Mouse (Mus musculus): ENCODE results near the gene Mgat5. TPM values are rescaled to one million over a fixed set of nuclear protein-coding genes. Genes with fewer than 3 reads are reported as not detected.

The Mgat5 gene
- total and polyA plus RNA-seq, 2 experiments from 2014 or later = 2.1 to 11.2 TPM

GRCm38 (mm10) chr1:127290879-127291278 lies 86.1 kb downstream of the Mgat5 start:
- Histone ChIP-seq H3K27me3 (ENCODE audit: control insufficient read depth, insufficient read depth, low read length) (no peaks in the 10 kb centered on the region), H3K4me3 (ENCODE audit: low read depth, low read length) (no peak overlapping the region), H3K4me1 (ENCODE audit: control insufficient read depth, insufficient read depth) (peaks cover 3% of the 10 kb centered on the region; the same call in 1 of the 2 replicates), H3K27ac (ENCODE audit: low read depth) (no peak overlapping the region), H3K4me2 (ENCODE audit: low read depth, low read length) (no peak overlapping the region), H3K9me3 (replicated peaks; ENCODE audit: control insufficient read depth, low read length) (no peaks in the 10 kb centered on the region), H3K36me3 (replicated peaks; ENCODE audit: control insufficient read depth, insufficient read depth, low read length) (no peaks in the 10 kb centered on the region), H3K9ac (replicated peaks; ENCODE audit: low read depth, low read length) (no peak overlapping the region)
- 88% methylated on average over 9 of the region's 9 CpGs for WGBS
- no peak for TF ChIP-seq CTCF (IDR thresholded peaks at IDR 0.05; ENCODE audit: low read depth)
- TF ChIP-seq EP300 (IDR thresholded peaks at IDR 0.05; ENCODE audit: low read depth) = no peak
- ATAC-seq (ENCODE audit: insufficient read depth, low read depth) (no peak), DNase-seq (ENCODE audit: low spot score) (no peak)

GRCm38 (mm10) chr1:127291721-127292120 lies 86.9 kb downstream of the Mgat5 start:
- no peak overlapping the region for H3K4me2 ChIP-seq (ENCODE audit: low read depth, low read length)
- no peak for DNase-seq (ENCODE audit: low spot score)
- H3K36me3 ChIP-seq (replicated peaks; ENCODE audit: control insufficient read depth, insufficient read depth, low read length) = no peaks in the 10 kb centered on the region
- no peak overlapping the region for H3K4me3 ChIP-seq (ENCODE audit: low read depth, low read length)
- no peaks in the 10 kb centered on the region for H3K27me3 ChIP-seq (ENCODE audit: control insufficient read depth, insufficient read depth, low read length)
- H3K9ac ChIP-seq (replicated peaks; ENCODE audit: low read depth, low read length) = no peak overlapping the region
- no peaks in the 10 kb centered on the region for H3K9me3 ChIP-seq (replicated peaks; ENCODE audit: control insufficient read depth, low read length)
- no peak for ATAC-seq (ENCODE audit: insufficient read depth, low read depth)
- TF ChIP-seq CTCF (IDR thresholded peaks at IDR 0.05; ENCODE audit: low read depth) (no peak), EP300 (IDR thresholded peaks at IDR 0.05; ENCODE audit: low read depth) (no peak)
- no peak overlapping the region for H3K27ac ChIP-seq (ENCODE audit: low read depth)
- H3K4me1 ChIP-seq (ENCODE audit: control insufficient read depth, insufficient read depth) = peaks cover 11% of the 10 kb centered on the region; the same call in 1 of the 2 replicates

GRCm38 (mm10) chr1:127293286-127293685 lies 88.5 kb downstream of the Mgat5 start:
- ATAC-seq (ENCODE audit: insufficient read depth, low read depth) (no peak), DNase-seq (ENCODE audit: low spot score) (no peak)
- no peaks in the 10 kb centered on the region for H3K36me3 ChIP-seq (replicated peaks; ENCODE audit: control insufficient read depth, insufficient read depth, low read length)
- peaks cover 12% of the 10 kb centered on the region; the same call in 1 of the 2 replicates for H3K4me1 ChIP-seq (ENCODE audit: control insufficient read depth, insufficient read depth)
- H3K9me3 ChIP-seq (replicated peaks; ENCODE audit: control insufficient read depth, low read length) = no peaks in the 10 kb centered on the region
- 68% methylated on average over 5 of the region's 5 CpGs for WGBS
- H3K27ac ChIP-seq (ENCODE audit: low read depth) = no peak overlapping the region
- TF ChIP-seq EP300 (IDR thresholded peaks at IDR 0.05; ENCODE audit: low read depth) = no peak
- no peak for TF ChIP-seq CTCF (IDR thresholded peaks at IDR 0.05; ENCODE audit: low read depth)
- no peaks in the 10 kb centered on the region for H3K27me3 ChIP-seq (ENCODE audit: control insufficient read depth, insufficient read depth, low read length)
- no peak overlapping the region for H3K9ac ChIP-seq (replicated peaks; ENCODE audit: low read depth, low read length)
- no peak overlapping the region for H3K4me2 ChIP-seq (ENCODE audit: low read depth, low read length)
- no peak overlapping the region for H3K4me3 ChIP-seq (ENCODE audit: low read depth, low read length)

- no peak for DNase-seq (ENCODE audit: low spot score)
- Histone ChIP-seq H3K4me3 (ENCODE audit: low read depth, low read length) (no peak overlapping the region), H3K9ac (replicated peaks; ENCODE audit: low read depth, low read length) (no peak overlapping the region), H3K27me3 (ENCODE audit: control insufficient read depth, insufficient read depth, low read length) (no peaks in the 10 kb centered on the region), H3K4me1 (ENCODE audit: control insufficient read depth, insufficient read depth) (peaks cover 14% of the 10 kb centered on the region; the same call in 1 of the 2 replicates), H3K9me3 (replicated peaks; ENCODE audit: control insufficient read depth, low read length) (no peaks in the 10 kb centered on the region), H3K4me2 (ENCODE audit: low read depth, low read length) (no peak overlapping the region), H3K36me3 (replicated peaks; ENCODE audit: control insufficient read depth, insufficient read depth, low read length) (no peaks in the 10 kb centered on the region), H3K27ac (ENCODE audit: low read depth) (no peak overlapping the region)
- TF ChIP-seq EP300 (IDR thresholded peaks at IDR 0.05; ENCODE audit: low read depth) (no peak), CTCF (IDR thresholded peaks at IDR 0.05; ENCODE audit: low read depth) (no peak)
- no peak for ATAC-seq (ENCODE audit: insufficient read depth, low read depth)
- WGBS = 50% methylated on average over 3 of the region's 3 CpGs
Measured at GRCm38 (mm10) chr1:127296815-127297214, 92.0 kb downstream of the Mgat5 start.

GRCm38 (mm10) chr1:127299774-127300173 lies 95.0 kb downstream of the Mgat5 start:
- Histone ChIP-seq H3K4me3 (ENCODE audit: low read depth, low read length) (no peak overlapping the region), H3K9ac (replicated peaks; ENCODE audit: low read depth, low read length) (no peak overlapping the region), H3K27me3 (ENCODE audit: control insufficient read depth, insufficient read depth, low read length) (no peaks in the 10 kb centered on the region), H3K4me2 (ENCODE audit: low read depth, low read length) (no peak overlapping the region), H3K9me3 (replicated peaks; ENCODE audit: control insufficient read depth, low read length) (no peaks in the 10 kb centered on the region), H3K27ac (ENCODE audit: low read depth) (no peak overlapping the region), H3K36me3 (replicated peaks; ENCODE audit: control insufficient read depth, insufficient read depth, low read length) (no peaks in the 10 kb centered on the region), H3K4me1 (ENCODE audit: control insufficient read depth, insufficient read depth) (peaks cover 25% of the 10 kb centered on the region)
- WGBS = 89% methylated on average over 1 of the region's 1 CpGs
- TF ChIP-seq CTCF (IDR thresholded peaks at IDR 0.05; ENCODE audit: low read depth) (no peak), EP300 (IDR thresholded peaks at IDR 0.05; ENCODE audit: low read depth) (no peak)
- no peak for ATAC-seq (ENCODE audit: insufficient read depth, low read depth)
- no peak for DNase-seq (ENCODE audit: low spot score)

GRCm38 (mm10) chr1:127301038-127301437 lies 96.2 kb downstream of the Mgat5 start:
- ATAC-seq (ENCODE audit: insufficient read depth, low read depth) (no peak), DNase-seq (ENCODE audit: low spot score) (no peak)
- H3K4me3 ChIP-seq (ENCODE audit: low read depth, low read length) = no peak overlapping the region
- H3K9ac ChIP-seq (replicated peaks; ENCODE audit: low read depth, low read length) = no peak overlapping the region
- no peaks in the 10 kb centered on the region for H3K9me3 ChIP-seq (replicated peaks; ENCODE audit: control insufficient read depth, low read length)
- WGBS = 78% methylated on average over 6 of the region's 6 CpGs
- H3K36me3 ChIP-seq (replicated peaks; ENCODE audit: control insufficient read depth, insufficient read depth, low read length) = no peaks in the 10 kb centered on the region
- TF ChIP-seq CTCF (IDR thresholded peaks at IDR 0.05; ENCODE audit: low read depth) (no peak), EP300 (IDR thresholded peaks at IDR 0.05; ENCODE audit: low read depth) (no peak)
- no peaks in the 10 kb centered on the region for H3K27me3 ChIP-seq (ENCODE audit: control insufficient read depth, insufficient read depth, low read length)
- peaks cover 20% of the 10 kb centered on the region for H3K4me1 ChIP-seq (ENCODE audit: control insufficient read depth, insufficient read depth)
- no peak overlapping the region for H3K4me2 ChIP-seq (ENCODE audit: low read depth, low read length)
- H3K27ac ChIP-seq (ENCODE audit: low read depth) = no peak overlapping the region

Data from heart, postnatal 0 days (tissue).